Mouse (Mus musculus) G1E (cell line): ENCODE results near the gene Fbxl22.

Experiments used
- CTCF ChIP-seq: IDR thresholded peaks from 2 replicates; pipeline ENCODE4 v1.5.1; 2012; ENCODE audit warnings: low read depth, low read length, inconsistent platforms, mixed read lengths
- GATA1 ChIP-seq: IDR thresholded peaks from 2 replicates; pipeline ENCODE4 v1.6.1; 2012; ENCODE audit warnings: borderline replicate concordance, low read length, inconsistent platforms, mixed read lengths
- GATA2 ChIP-seq: IDR thresholded peaks from 2 replicates; pipeline ENCODE4 v1.6.1; 2012; ENCODE audit warnings: low read depth, low read length, inconsistent platforms, borderline replicate concordance
- POLR2AphosphoS5 ChIP-seq: IDR thresholded peaks from 2 replicates; pipeline ENCODE4 v1.6.1; 2012; ENCODE audit warnings: low read depth, low read length, inconsistent platforms; ENCODE audit not compliant: insufficient replicate concordance

GRCm38 (mm10) chr9:66506011-66506410 is 8.4 kb downstream of the Fbxl22 start:
- TF ChIP-seq CTCF: no peak
- TF ChIP-seq POLR2AphosphoS5: no peak
- no peak for TF ChIP-seq GATA1
- TF ChIP-seq GATA2: no peak
